Mouse (Mus musculus) kidney, embryonic 16.5 days (tissue): ENCODE results near the gene Rxfp2. TPM values are rescaled to one million over a fixed set of nuclear protein-coding genes. Genes with fewer than 3 reads are reported as not detected.

Experiments used
- ATAC-seq: fragments of 200-750 bp; cut with Nextera tagmentation; 2 replicates; pipeline ENCODE4 v1.8.0; 2017; ENCODE audit warnings: moderate TSS enrichment; ENCODE audit not compliant: low FRiP score, low TSS enrichment
- H3K27ac ChIP-seq: fragments of 300-500 bp; sonication (generic); 2 replicates; pipeline ENCODE4 v1.5.1; 2014; ENCODE audit warnings: low read length
- H3K27me3 ChIP-seq: fragments of 300-500 bp; sonication (generic); 2 replicates; pipeline ENCODE4 v1.6.1; 2014; ENCODE audit warnings: low read length, control low read depth, mixed read lengths; ENCODE audit not compliant: insufficient read depth
- H3K36me3 ChIP-seq: fragments of 300-500 bp; sonication (generic); 2 replicates; pipeline ENCODE4 v1.6.1; 2014; ENCODE audit warnings: low read length, control low read depth, mixed read lengths; ENCODE audit not compliant: insufficient read depth
- H3K4me1 ChIP-seq: fragments of 300-500 bp; sonication (generic); 2 replicates; pipeline ENCODE4 v1.6.1; 2014; ENCODE audit warnings: low read length, control low read depth, mixed read lengths; ENCODE audit not compliant: insufficient read depth
- H3K4me2 ChIP-seq: fragments of 300-500 bp; sonication (generic); replicated peaks from 2 replicates; pipeline ENCODE4 v1.6.1; 2014; ENCODE audit warnings: low read depth, low read length
- H3K4me3 ChIP-seq: fragments of 300-500 bp; sonication (generic); 2 replicates; pipeline ENCODE4 v1.5.1; 2014; ENCODE audit warnings: mild to moderate bottlenecking, low read length
- H3K9ac ChIP-seq: fragments of 300-500 bp; sonication (generic); replicated peaks from 2 replicates; pipeline ENCODE4 v1.6.1; 2014; ENCODE audit warnings: low read length
- H3K9me3 ChIP-seq: fragments of 300-500 bp; sonication (generic); 2 replicates; pipeline ENCODE4 v1.6.1; 2016; ENCODE audit warnings: low read length, control low read depth
- WGBS: fragments of 180-500 bp; shearing (Covaris S2); extraction: QIAGEN DNeasy Blood & Tissue Kit; methylation state at CpG from one replicate; pipeline ENCODE4 v1.1.7; 2014; 5-methylcytosine and 5-hydroxymethylcytosine counted together
- polyA plus RNA-seq: library from polyadenylated mRNA; unstranded; fragments of >200 nt; fragmentation: Nextera tagmentation; extraction: Ambion mirVana; gene quantifications from 2 replicates; pipeline ENCODE4 v1.2.1, GENCODE M21; 2015

Rxfp2 gene
- polyA plus RNA-seq, 1 experiment from 2014 or later = 3.2 TPM

DNA sequence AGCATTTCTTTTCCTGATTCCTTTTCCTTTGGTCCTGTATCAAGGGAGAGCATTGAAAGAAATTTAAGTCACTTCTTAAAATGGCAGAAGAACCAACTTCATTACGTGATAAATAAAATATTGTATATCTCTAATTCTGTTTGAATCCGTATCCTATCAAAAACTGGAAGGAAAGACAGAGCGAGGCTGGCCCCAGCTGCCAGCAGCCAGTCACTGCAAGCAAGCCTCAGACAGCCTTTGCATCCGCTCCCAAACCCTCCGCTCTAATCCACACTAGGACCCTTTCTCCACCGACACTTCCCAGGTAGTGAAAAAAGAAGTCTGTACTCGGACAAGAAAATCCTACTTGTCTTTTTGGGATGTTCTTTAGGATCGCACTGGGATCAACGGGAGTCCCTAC, 803 bp upstream of the Rxfp2 start:
- 64% methylated on average over 9 of the region's 9 CpGs for WGBS
- H3K36me3 ChIP-seq = no peaks in the 10 kb centered on the region
- no peaks in the 10 kb centered on the region; the same call in 1 of the 2 replicates for H3K27me3 ChIP-seq
- 0 out of 2 replicates have a peak overlapping the region, but pooled peaks have one; percentile 7 for H3K4me2 ChIP-seq
- no peaks in the 10 kb centered on the region for H3K9me3 ChIP-seq
- no peak overlapping the region for H3K27ac ChIP-seq
- peaks cover 24% of the 10 kb centered on the region for H3K4me1 ChIP-seq
- no peak overlapping the region for H3K9ac ChIP-seq
- no peak overlapping the region for H3K4me3 ChIP-seq
- ATAC-seq = no peak

DNA sequence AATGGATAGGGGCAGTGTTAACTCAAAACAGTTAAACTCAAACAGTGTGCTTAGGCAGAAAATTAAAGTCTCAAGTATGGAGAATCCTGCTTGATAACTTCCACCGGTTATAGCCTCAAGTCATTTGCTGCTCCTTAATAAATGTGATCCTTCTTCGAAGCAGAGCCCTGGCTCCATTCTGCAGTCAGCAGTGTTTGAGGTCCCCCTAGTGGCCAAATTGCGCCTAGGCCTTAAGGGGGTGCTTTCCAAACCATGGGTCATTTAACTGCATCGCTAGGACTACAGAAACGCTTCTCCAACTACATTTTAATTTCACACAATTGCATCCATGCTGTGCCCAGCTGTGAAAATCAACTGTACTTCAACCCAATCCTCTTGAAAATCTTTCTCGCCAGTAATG, 2.4 kb downstream of the Rxfp2 start:
- ATAC-seq = peak; percentile 86
- Histone ChIP-seq H3K4me3 (no peak overlapping the region), H3K27me3 (no peaks in the 10 kb centered on the region; the same call in 1 of the 2 replicates), H3K36me3 (no peaks in the 10 kb centered on the region), H3K9me3 (peaks cover 3% of the 10 kb centered on the region; the same call in 1 of the 2 replicates), H3K4me2 (no peak overlapping the region), H3K9ac (no peak overlapping the region), H3K4me1 (peaks cover 22% of the 10 kb centered on the region), H3K27ac (no peak overlapping the region)
- 6% methylated on average over 6 of the region's 6 CpGs for WGBS

- Histone ChIP-seq H3K9me3 (peaks cover 3% of the 10 kb centered on the region; the same call in 1 of the 2 replicates), H3K36me3 (no peaks in the 10 kb centered on the region), H3K27ac (no peak overlapping the region), H3K9ac (no peak overlapping the region), H3K27me3 (no peaks in the 10 kb centered on the region; the same call in 1 of the 2 replicates), H3K4me3 (no peak overlapping the region), H3K4me1 (peaks cover 13% of the 10 kb centered on the region), H3K4me2 (no peak overlapping the region)
- WGBS = 53% methylated on average over 4 of the region's 4 CpGs
- no peak for ATAC-seq
Measured at GRCm38 (mm10) chr5:150021805-150022204, 3.3 kb downstream of the Rxfp2 start.

DNA sequence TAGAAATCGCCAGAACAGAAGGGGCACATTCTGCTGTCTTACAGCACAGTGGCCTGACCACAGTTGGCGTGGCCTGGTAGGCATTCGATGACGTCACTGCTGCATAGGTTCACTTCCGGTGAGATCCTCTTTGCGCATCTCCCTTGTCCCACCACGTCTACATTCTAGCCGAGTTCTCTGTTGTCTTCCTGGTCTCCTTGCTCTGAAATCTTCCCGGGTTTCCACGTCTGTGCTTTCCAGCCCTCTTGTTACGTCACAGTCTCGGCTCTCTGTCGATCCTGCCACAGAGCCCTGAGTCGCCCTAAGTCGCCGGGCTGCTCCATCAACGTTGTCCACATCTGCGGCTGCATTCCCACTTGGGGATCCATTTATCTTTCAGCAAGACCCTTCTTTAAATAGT, 4.1 kb downstream of the Rxfp2 start:
- H3K27me3 ChIP-seq = no peaks in the 10 kb centered on the region; the same call in 1 of the 2 replicates
- no peak for ATAC-seq
- H3K4me2 ChIP-seq = no peak overlapping the region
- H3K9me3 ChIP-seq = peaks cover 3% of the 10 kb centered on the region; the same call in 1 of the 2 replicates
- H3K27ac ChIP-seq = no peak overlapping the region
- no peaks in the 10 kb centered on the region for H3K36me3 ChIP-seq
- 80% methylated on average over 18 of the region's 18 CpGs for WGBS
- H3K9ac ChIP-seq = no peak overlapping the region
- H3K4me1 ChIP-seq = 0 out of 2 replicates have a peak, but pooled peaks cover 10% of the 10 kb centered on the region
- H3K4me3 ChIP-seq = no peak overlapping the region

DNA sequence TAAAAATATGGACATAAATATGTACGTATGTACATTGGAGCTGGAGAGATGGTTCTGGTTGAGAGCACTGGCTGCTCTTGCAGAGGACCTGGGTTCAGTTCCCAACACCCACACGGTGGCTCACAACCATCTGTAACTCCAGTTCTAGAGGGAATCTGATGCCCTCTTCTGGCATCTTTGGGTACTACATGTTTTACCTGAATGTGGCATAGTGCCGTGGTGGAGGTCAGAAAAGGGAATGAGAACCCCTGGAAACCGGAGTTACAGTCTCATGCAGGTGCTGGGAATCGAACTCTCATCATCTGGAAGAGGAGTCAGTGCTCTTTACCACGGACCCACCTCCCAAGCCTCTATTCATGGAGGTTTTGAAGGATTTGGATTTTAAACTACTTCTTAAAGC, 5.0 kb downstream of the Rxfp2 start:
- Histone ChIP-seq H3K36me3 (no peaks in the 10 kb centered on the region), H3K9ac (no peak overlapping the region), H3K4me3 (no peak overlapping the region), H3K4me2 (no peak overlapping the region), H3K27ac (no peak overlapping the region), H3K9me3 (peaks cover 3% of the 10 kb centered on the region; the same call in 1 of the 2 replicates), H3K4me1 (0 out of 2 replicates have a peak, but pooled peaks cover 10% of the 10 kb centered on the region), H3K27me3 (no peaks in the 10 kb centered on the region)
- 94% methylated on average over 6 of the region's 6 CpGs for WGBS
- ATAC-seq = no peak

DNA sequence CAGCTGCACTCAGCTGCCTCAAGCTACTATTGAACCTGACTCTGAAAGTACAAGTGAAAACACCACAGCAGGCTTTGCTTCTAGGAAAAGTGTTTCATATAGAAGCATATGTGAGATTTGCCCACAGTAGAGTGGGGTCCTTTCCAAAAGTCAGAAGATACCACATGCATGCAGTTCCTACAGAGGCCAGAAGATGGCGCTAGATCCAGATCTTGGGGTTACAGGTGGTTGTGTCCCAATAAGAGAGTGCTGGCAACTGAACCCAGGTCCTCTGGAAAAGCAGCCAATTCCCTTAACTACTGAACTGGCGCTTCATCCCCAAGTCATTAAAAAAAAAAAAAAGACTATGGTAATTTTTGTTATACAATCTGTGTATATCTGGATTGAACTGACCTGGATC, 5.7 kb downstream of the Rxfp2 start:
- no peak for ATAC-seq
- no peak overlapping the region for H3K4me2 ChIP-seq
- H3K4me1 ChIP-seq = 0 out of 2 replicates have a peak, but pooled peaks cover 10% of the 10 kb centered on the region
- H3K9ac ChIP-seq = no peak overlapping the region
- H3K27ac ChIP-seq = no peak overlapping the region
- no peaks in the 10 kb centered on the region for H3K36me3 ChIP-seq
- no peak overlapping the region for H3K4me3 ChIP-seq
- no peaks in the 10 kb centered on the region for H3K27me3 ChIP-seq
- H3K9me3 ChIP-seq = peaks cover 3% of the 10 kb centered on the region; the same call in 1 of the 2 replicates
- WGBS = 74% methylated on average over 2 of the region's 2 CpGs

GRCm38 (mm10) chr5:150024901-150025300, 6.4 kb downstream of the Rxfp2 start:
- Histone ChIP-seq H3K4me1 (0 out of 2 replicates have a peak, but pooled peaks cover 7% of the 10 kb centered on the region), H3K4me2 (no peak overlapping the region), H3K27me3 (no peaks in the 10 kb centered on the region), H3K9ac (no peak overlapping the region), H3K27ac (no peak overlapping the region), H3K9me3 (peaks cover 3% of the 10 kb centered on the region; the same call in 1 of the 2 replicates), H3K36me3 (no peaks in the 10 kb centered on the region), H3K4me3 (no peak overlapping the region)
- no peak for ATAC-seq
- WGBS = 93% methylated on average over 14 of the region's 14 CpGs

DNA sequence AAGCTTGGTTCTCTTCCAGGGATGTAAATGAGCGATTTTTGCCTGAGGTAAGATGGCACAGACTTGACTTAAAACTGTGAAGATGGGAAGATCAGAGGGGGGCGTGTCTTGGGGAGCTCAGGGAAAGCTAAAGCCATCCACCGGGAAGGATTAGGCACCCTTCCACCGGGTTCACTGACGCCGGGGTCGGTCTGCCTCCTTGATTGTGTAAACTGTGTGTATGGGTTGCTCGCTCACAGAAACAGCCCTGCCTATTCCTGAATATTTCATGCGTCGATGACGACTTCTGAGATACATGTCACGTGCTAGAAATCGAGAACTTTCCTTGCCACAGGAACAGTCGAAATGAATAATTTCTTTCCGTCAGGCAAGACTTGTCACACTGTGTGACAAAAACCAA, 6.9 kb downstream of the Rxfp2 start:
- Histone ChIP-seq H3K36me3 (no peaks in the 10 kb centered on the region), H3K27ac (no peak overlapping the region), H3K9ac (no peak overlapping the region), H3K4me3 (no peak overlapping the region), H3K4me1 (peaks cover 7% of the 10 kb centered on the region; the same call in 1 of the 2 replicates), H3K4me2 (no peak overlapping the region), H3K27me3 (no peaks in the 10 kb centered on the region), H3K9me3 (peaks cover 3% of the 10 kb centered on the region; the same call in 1 of the 2 replicates)
- 92% methylated on average over 15 of the region's 15 CpGs for WGBS
- ATAC-seq = no peak

DNA sequence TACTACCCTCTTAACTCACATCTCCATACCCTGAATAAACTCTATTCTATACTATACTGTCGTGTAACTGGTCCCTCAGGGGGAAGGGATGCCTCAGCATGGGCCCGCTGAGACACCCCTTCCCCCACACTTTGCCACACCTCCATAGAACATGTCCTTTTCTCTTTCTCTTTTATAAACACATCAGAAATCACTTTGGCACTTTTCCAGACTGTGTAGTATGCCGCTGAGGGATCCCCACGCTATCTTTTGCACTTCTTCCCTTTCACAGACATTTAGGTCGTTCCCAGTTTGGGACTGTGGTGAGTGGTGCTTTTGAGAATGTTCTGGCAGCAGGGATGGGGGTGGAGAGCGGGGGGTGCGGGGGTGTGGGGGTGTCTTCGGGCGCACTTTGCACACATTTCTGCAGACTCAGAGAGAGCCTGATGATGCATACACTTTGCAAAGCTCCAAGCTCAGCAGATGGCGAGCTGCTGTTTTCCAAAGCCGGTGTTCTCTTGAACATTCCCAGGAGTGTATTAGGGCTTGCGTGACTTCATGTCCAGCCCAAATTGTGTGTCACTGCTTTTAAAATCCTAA, 8.1 kb downstream of the Rxfp2 start:
- WGBS = 87% methylated on average over 12 of the region's 12 CpGs
- no peak overlapping the region for H3K9ac ChIP-seq
- no peak overlapping the region for H3K4me3 ChIP-seq
- H3K27me3 ChIP-seq = no peaks in the 10 kb centered on the region
- H3K9me3 ChIP-seq = peaks cover 3% of the 10 kb centered on the region; the same call in 1 of the 2 replicates
- H3K27ac ChIP-seq = no peak overlapping the region
- no peak overlapping the region for H3K4me2 ChIP-seq
- no peak for ATAC-seq
- H3K36me3 ChIP-seq = no peaks in the 10 kb centered on the region
- peaks cover 12% of the 10 kb centered on the region for H3K4me1 ChIP-seq

GRCm38 (mm10) chr5:150031201-150031600, 12.7 kb downstream of the Rxfp2 start:
- H3K4me3 ChIP-seq = no peak overlapping the region
- no peaks in the 10 kb centered on the region for H3K9me3 ChIP-seq
- 0 out of 2 replicates have a peak overlapping the region, but pooled peaks have one; percentile 1 for H3K4me2 ChIP-seq
- no peaks in the 10 kb centered on the region for H3K36me3 ChIP-seq
- WGBS = 8% methylated on average over 6 of the region's 6 CpGs
- H3K9ac ChIP-seq = no peak overlapping the region
- peaks cover 29% of the 10 kb centered on the region for H3K4me1 ChIP-seq
- no peaks in the 10 kb centered on the region for H3K27me3 ChIP-seq
- H3K27ac ChIP-seq = peak overlapping the region; percentile 19; the same call in 1 of the 2 replicates
- ATAC-seq = peak; percentile 93
